Mouse (Mus musculus) embryonic facial prominence, embryonic 10.5 days (tissue): ENCODE measurements around the gene Usp36. TPM values are rescaled to one million over a fixed set of nuclear protein-coding genes. Genes with fewer than 3 reads are reported as not detected.

ENCODE experiments used
- DNase-seq: peaks from one replicate; pipeline ENCODE4 v3.0.0-alpha.2; 2017; ENCODE audit warnings: low spot score
- H3K27ac ChIP-seq: fragments of 300-500 bp; sonication (generic); replicated peaks from 2 replicates; pipeline ENCODE4 v1.5.1; 2016; ENCODE audit warnings: mild to moderate bottlenecking
- H3K27me3 ChIP-seq: fragments of 300-500 bp; sonication (generic); replicated peaks from 2 replicates; pipeline ENCODE4 v1.6.1; 2016; ENCODE audit warnings: low read depth, mild to moderate bottlenecking; ENCODE audit not compliant: poor library complexity, severe bottlenecking
- H3K36me3 ChIP-seq: fragments of 300-500 bp; sonication (generic); replicated peaks from 2 replicates; pipeline ENCODE4 v1.6.1; 2016; ENCODE audit warnings: mild to moderate bottlenecking, moderate library complexity
- H3K4me1 ChIP-seq: fragments of 300-500 bp; sonication (generic); 2 replicates; pipeline ENCODE4 v1.6.1; 2016
- H3K4me3 ChIP-seq: fragments of 300-500 bp; sonication (generic); 2 replicates; pipeline ENCODE4 v1.5.1; 2016; ENCODE audit warnings: mild to moderate bottlenecking, moderate library complexity
- H3K9me3 ChIP-seq: fragments of 300-500 bp; sonication (generic); 2 replicates; pipeline ENCODE4 v1.6.1; 2016; ENCODE audit warnings: mild to moderate bottlenecking
- WGBS: fragments of 180-500 bp; shearing (Covaris S2); methylation state at CpG from one replicate; pipeline ENCODE4 v1.1.7; 2016; 5-methylcytosine and 5-hydroxymethylcytosine counted together
- polyA plus RNA-seq: library from polyadenylated mRNA; unstranded; fragments of >200 nt; fragmentation: Nextera tagmentation; extraction: Ambion mirVana; gene quantifications from 2 replicates; pipeline ENCODE4 v1.2.1, GENCODE M21; 2016

The Usp36 gene
- polyA plus RNA-seq, 1 experiment from 2014 or later: 24.1 TPM

- peak overlapping the region; percentile 19; the same call in 1 of the 2 replicates for H3K27ac ChIP-seq
- H3K27me3 ChIP-seq: no peaks in the 10 kb centered on the region
- H3K9me3 ChIP-seq: no peaks in the 10 kb centered on the region
- WGBS: 63% methylated on average over 1 of the region's 1 CpGs
- H3K4me3 ChIP-seq: no peak overlapping the region
- H3K36me3 ChIP-seq: no peaks in the 10 kb centered on the region
- H3K4me1 ChIP-seq: peaks cover 36% of the 10 kb centered on the region
- no peak for DNase-seq
Measured at GRCm38 (mm10) chr11:118225862-118226261, 64.2 kb downstream of the Usp36 start.

- Histone ChIP-seq H3K27me3 (no peaks in the 10 kb centered on the region), H3K4me3 (no peak overlapping the region), H3K36me3 (no peaks in the 10 kb centered on the region), H3K4me1 (peaks cover 35% of the 10 kb centered on the region), H3K9me3 (no peaks in the 10 kb centered on the region), H3K27ac (peak overlapping the region; percentile 48)
- DNase-seq: no peak
- WGBS: 65% methylated on average over 12 of the region's 12 CpGs
Measured at GRCm38 (mm10) chr11:118225056-118225836, 64.8 kb downstream of the Usp36 start.

GRCm38 (mm10) chr11:118223416-118224067, 66.5 kb downstream of the Usp36 start:
- 90% methylated on average over 10 of the region's 10 CpGs for WGBS
- H3K4me1 ChIP-seq: peaks cover 33% of the 10 kb centered on the region
- no peaks in the 10 kb centered on the region for H3K36me3 ChIP-seq
- no peaks in the 10 kb centered on the region for H3K9me3 ChIP-seq
- H3K27me3 ChIP-seq: no peaks in the 10 kb centered on the region
- no peak overlapping the region for H3K27ac ChIP-seq
- H3K4me3 ChIP-seq: no peak overlapping the region
- DNase-seq: no peak

- Histone ChIP-seq H3K27me3 (no peaks in the 10 kb centered on the region), H3K4me1 (peaks cover 33% of the 10 kb centered on the region), H3K9me3 (no peaks in the 10 kb centered on the region), H3K36me3 (no peaks in the 10 kb centered on the region), H3K4me3 (no peak overlapping the region), H3K27ac (no peak overlapping the region)
- no peak for DNase-seq
- 89% methylated on average over 5 of the region's 5 CpGs for WGBS
Measured at GRCm38 (mm10) chr11:118222917-118223316, 67.1 kb downstream of the Usp36 start.

- Histone ChIP-seq H3K9me3 (no peaks in the 10 kb centered on the region), H3K27ac (no peak overlapping the region), H3K4me3 (no peak overlapping the region), H3K27me3 (no peaks in the 10 kb centered on the region), H3K36me3 (no peaks in the 10 kb centered on the region), H3K4me1 (peaks cover 31% of the 10 kb centered on the region)
- 69% methylated on average over 6 of the region's 6 CpGs for WGBS
- no peak for DNase-seq
Measured at GRCm38 (mm10) chr11:118222351-118222885, 67.6 kb downstream of the Usp36 start.

- Histone ChIP-seq H3K9me3 (no peaks in the 10 kb centered on the region), H3K36me3 (no peaks in the 10 kb centered on the region), H3K4me3 (no peak overlapping the region), H3K27me3 (no peaks in the 10 kb centered on the region), H3K27ac (no peak overlapping the region), H3K4me1 (peaks cover 27% of the 10 kb centered on the region)
- no peak for DNase-seq
- 24% methylated on average over 7 of the region's 7 CpGs for WGBS
Measured at GRCm38 (mm10) chr11:118220561-118221262, 69.3 kb downstream of the Usp36 start.

GRCm38 (mm10) chr11:118219066-118219465, 71.0 kb downstream of the Usp36 start:
- Histone ChIP-seq H3K27me3 (no peaks in the 10 kb centered on the region), H3K9me3 (no peaks in the 10 kb centered on the region), H3K4me1 (peaks cover 20% of the 10 kb centered on the region), H3K36me3 (no peaks in the 10 kb centered on the region), H3K27ac (no peak overlapping the region), H3K4me3 (no peak overlapping the region)
- 91% methylated on average over 4 of the region's 4 CpGs for WGBS
- DNase-seq: no peak

- WGBS: 89% methylated on average over 6 of the region's 6 CpGs
- no peaks in the 10 kb centered on the region for H3K9me3 ChIP-seq
- peaks cover 24% of the 10 kb centered on the region for H3K4me1 ChIP-seq
- H3K27me3 ChIP-seq: no peaks in the 10 kb centered on the region
- H3K36me3 ChIP-seq: no peaks in the 10 kb centered on the region
- H3K4me3 ChIP-seq: no peak overlapping the region
- no peak overlapping the region for H3K27ac ChIP-seq
- no peak for DNase-seq
Measured at GRCm38 (mm10) chr11:118216468-118216867, 73.6 kb downstream of the Usp36 start.

GRCm38 (mm10) chr11:118215928-118216458, 74.1 kb downstream of the Usp36 start:
- H3K27me3 ChIP-seq: no peaks in the 10 kb centered on the region
- 80% methylated on average over 5 of the region's 5 CpGs for whole genome bisulfite sequencing
- H3K36me3 ChIP-seq: no peaks in the 10 kb centered on the region
- H3K27ac ChIP-seq: no peak overlapping the region
- no peaks in the 10 kb centered on the region for H3K9me3 ChIP-seq
- no peak overlapping the region for H3K4me3 ChIP-seq
- H3K4me1 ChIP-seq: peaks cover 28% of the 10 kb centered on the region
- no peak for DNase-seq

GRCm38 (mm10) chr11:118212636-118213112, 77.4 kb downstream of the Usp36 start:
- Histone ChIP-seq H3K4me1 (peaks cover 58% of the 10 kb centered on the region), H3K27ac (0 out of 2 replicates have a peak overlapping the region, but pooled peaks have one; percentile 20), H3K9me3 (no peaks in the 10 kb centered on the region), H3K36me3 (no peaks in the 10 kb centered on the region), H3K4me3 (no peak overlapping the region), H3K27me3 (no peaks in the 10 kb centered on the region)
- WGBS: 75% methylated on average over 7 of the region's 7 CpGs
- DNase-seq: no peak

GRCm38 (mm10) chr11:118211749-118212635, 78.1 kb downstream of the Usp36 start:
- no peak for DNase-seq
- WGBS: 46% methylated on average over 10 of the region's 10 CpGs
- Histone ChIP-seq H3K27ac (peak overlapping the region; percentile 58), H3K27me3 (no peaks in the 10 kb centered on the region), H3K36me3 (no peaks in the 10 kb centered on the region), H3K9me3 (no peaks in the 10 kb centered on the region), H3K4me3 (no peak overlapping the region), H3K4me1 (peaks cover 62% of the 10 kb centered on the region)
